Mouse (Mus musculus) ES-Bruce4 (cell line): ENCODE measurements at regions not wholly inside any gene's neighbourhood (a gene's known extent, or its start where the extent isn't known, plus 50 kb on each side); places are given as distances from the start of the nearest gene placed in this dataset.

Experiments used
- CTCF ChIP-seq: IDR thresholded peaks from one replicate; pipeline ENCODE4 v1.8.1; 2011; ENCODE audit warnings: low read depth, low read length
- EP300 ChIP-seq: IDR thresholded peaks from 2 replicates; pipeline ENCODE4 v1.6.1; 2011; ENCODE audit warnings: low read depth, low read length; ENCODE audit not compliant: insufficient read depth

GRCm38 (mm10) chr17:16193636-16194035 lies 362.8 kb upstream of the Rgmb start:
- TF ChIP-seq CTCF (no peak), EP300 (no peak)
